Mouse (Mus musculus) heart, postnatal 4 days (tissue): Measurements from ENCODE around the gene Rnf4. TPM values are rescaled to one million over a fixed set of nuclear protein-coding genes. Genes with fewer than 3 reads are reported as not detected.

Source experiments
- DNase-seq: peaks from one replicate; pipeline ENCODE4 v3.0.0; 2021
- total RNA-seq, 2 experiments: library from RNA; stranded (reverse); gene quantifications; 2 replicates each; pipeline ENCODE4 v1.2.3; 2021

Gene Rnf4
- total RNA-seq: 10 to 100 TPM; 85.8 to 86.3 TPM

- DNase-seq: peak; percentile 99
Observed at GRCm38 (mm10) chr5:34336097-34336774, at the start of gene Rnf4. Gene Rnf4, plus strand, starts transcription at chr5:34336289.

GRCm38 (mm10) chr5:34286516-34286915 lies 49.6 kb upstream of the Rnf4 start:
- DNase-seq: no peak

- DNase-seq: peak; percentile 23
Observed at GRCm38 (mm10) chr5:34287001-34287837, 48.9 kb upstream of the Rnf4 start.

GRCm38 (mm10) chr5:34287838-34288145 lies 48.3 kb upstream of the Rnf4 start:
- no peak for DNase-seq

- DNase-seq: peak; percentile 80
Observed at GRCm38 (mm10) chr5:34288154-34288716, 47.9 kb upstream of the Rnf4 start, which contains the start of the genes Zfyve28 and Cfap99. Gene Zfyve28, minus strand, starts transcription at chr5:34288449. Gene Cfap99, plus strand, starts transcription at chr5:34288600.

GRCm38 (mm10) chr5:34289286-34289685 lies 46.8 kb upstream of the Rnf4 start:
- no peak for DNase-seq

- no peak for DNase-seq
Observed at GRCm38 (mm10) chr5:34293363-34293762, 42.7 kb upstream of the Rnf4 start.

- DNase-seq: peak; percentile 30
Observed at GRCm38 (mm10) chr5:34294696-34295095, 41.4 kb upstream of the Rnf4 start.

- DNase-seq: peak; percentile 30
Observed at GRCm38 (mm10) chr5:34295141-34295540, 40.9 kb upstream of the Rnf4 start.

GRCm38 (mm10) chr5:34298061-34298460 lies 38.0 kb upstream of the Rnf4 start:
- DNase-seq: no peak

GRCm38 (mm10) chr5:34298937-34299535 lies 37.1 kb upstream of the Rnf4 start:
- no peak for DNase-seq

- DNase-seq: no peak
Observed at GRCm38 (mm10) chr5:34302377-34302776, 33.7 kb upstream of the Rnf4 start.

- no peak for DNase-seq
Observed at GRCm38 (mm10) chr5:34309016-34309415, 27.1 kb upstream of the Rnf4 start.

- DNase-seq: no peak
Observed at GRCm38 (mm10) chr5:34319491-34320034, 16.5 kb upstream of the Rnf4 start.

GRCm38 (mm10) chr5:34321236-34321635 lies 14.9 kb upstream of the Rnf4 start:
- no peak for DNase-seq

- no peak for DNase-seq
Observed at GRCm38 (mm10) chr5:34325286-34325685, 10.8 kb upstream of the Rnf4 start.

- DNase-seq: no peak
Observed at GRCm38 (mm10) chr5:34326249-34326691, 9.8 kb upstream of the Rnf4 start.

- peak; percentile 44 for DNase-seq
Observed at GRCm38 (mm10) chr5:34326875-34327576, 9.1 kb upstream of the Rnf4 start.

- no peak for DNase-seq
Observed at GRCm38 (mm10) chr5:34330136-34330535, 6.0 kb upstream of the Rnf4 start.

GRCm38 (mm10) chr5:34334081-34334480 lies 2.0 kb upstream of the Rnf4 start:
- DNase-seq: no peak

GRCm38 (mm10) chr5:34335539-34336096 lies 471 bp upstream of the Rnf4 start:
- DNase-seq: no peak
